Comparison of ENCODE assay signal across 14 mouse cellular contexts in the genomic region with DNA sequence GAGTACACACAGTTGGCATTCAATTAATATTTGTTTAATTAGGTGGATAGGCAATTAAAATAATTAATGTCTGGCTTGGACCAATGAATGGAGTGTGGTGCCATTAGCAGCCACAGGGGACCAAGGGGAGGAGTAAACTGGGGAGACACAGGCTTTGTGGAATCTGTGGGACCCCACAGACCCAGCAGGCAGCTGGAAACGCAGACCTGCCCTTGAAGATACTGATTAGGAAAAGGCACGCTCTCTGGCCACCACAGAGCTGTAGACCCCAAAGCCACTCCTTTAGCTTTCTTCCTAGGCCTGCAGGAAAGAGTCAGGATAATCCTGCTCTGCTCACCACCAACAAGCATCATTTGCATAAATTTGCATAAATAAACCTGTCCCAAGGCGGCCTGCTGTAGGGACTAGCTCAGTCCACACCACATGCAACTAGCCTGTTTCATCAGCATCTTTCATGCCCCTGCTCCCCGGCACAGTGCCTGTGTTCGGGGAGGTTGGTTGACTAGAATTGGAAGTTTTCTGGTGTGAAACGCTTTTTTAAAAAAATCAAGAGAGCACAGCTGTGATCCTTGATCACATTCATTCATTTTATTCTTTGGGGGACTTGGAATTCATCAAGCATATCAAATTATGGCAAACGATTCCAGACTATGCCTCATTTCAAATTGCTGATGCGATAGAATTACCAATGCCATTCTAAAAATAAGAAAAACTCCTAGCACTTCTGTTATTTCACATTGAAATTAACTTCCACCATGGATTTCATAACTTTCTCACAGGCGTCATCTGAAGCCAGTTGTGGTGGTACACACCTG. TPM values are rescaled to one million over a fixed set of nuclear protein-coding genes. Genes with fewer than 3 reads are reported as not detected.
DNase-seq lines count a peak whose midpoint lies in the region; ATAC-seq and TF ChIP-seq lines count a peak whose summit lies in the region.
"Had no signal": no experiment of that assay in that cellular context is flagged by ENCODE, and none has a peak within 500 bp of the region (broad histone marks: within the 10 kb centered on the region; RNA-seq: fewer than 3 reads in every experiment).

No protein-coding gene starts in this region.

- TF ChIP-seq CTCF in hindbrain, postnatal 0 days (IDR thresholded peaks at IDR 0.05; ENCODE audit: low read depth) = no peak

- no peak overlapping the region for H3K9ac ChIP-seq in forebrain, embryonic 12.5 days
- no peak overlapping the region for H3K9ac ChIP-seq in hindbrain, postnatal 0 days (replicated peaks; ENCODE audit: low read length)
- H3K9ac ChIP-seq: liver, embryonic 13.5 days had no signal

- H3K4me1 ChIP-seq in forebrain, embryonic 12.5 days = peaks cover 64% of the 10 kb centered on the region
- H3K4me1 ChIP-seq in hindbrain, postnatal 0 days (ENCODE audit: insufficient read depth, low read length) = peaks cover 27% of the 10 kb centered on the region
- H3K4me1 ChIP-seq: liver, embryonic 13.5 days had no signal

- no peaks in the 10 kb centered on the region for H3K9me3 ChIP-seq in forebrain, embryonic 12.5 days
- no peaks in the 10 kb centered on the region for H3K9me3 ChIP-seq in hindbrain, postnatal 0 days (ENCODE audit: low read length)
- H3K9me3 ChIP-seq: liver, embryonic 13.5 days had no signal

- H3K27me3 ChIP-seq in forebrain, embryonic 12.5 days = no peaks in the 10 kb centered on the region
- H3K27me3 ChIP-seq in hindbrain, postnatal 0 days (ENCODE audit: insufficient read depth, low read length) = no peaks in the 10 kb centered on the region
- H3K27me3 ChIP-seq: liver, embryonic 13.5 days had no signal

- DNase-seq in layer of hippocampus, adult 9-11 months = peak; percentile 25
- no peak for DNase-seq in layer of hippocampus, adult 11-12 months (ENCODE audit: low spot score)
- peak; percentile 31 for DNase-seq in hindbrain, postnatal 0 days (ENCODE audit: low spot score)
- DNase-seq in retina, embryonic 14.5 days (ENCODE audit: low spot score) = peak; percentile 33
- no peak for DNase-seq in adrenal gland, postnatal 4 days (ENCODE audit: low spot score in 2 of 2)
- DNase-seq in heart, adult 9 months (ENCODE audit: low spot score in 2 of 2) = no peak
- no peak for DNase-seq in B cell, adult 2 months
- DNase-seq: adrenal gland, postnatal 10 days; cerebellum, adult 2 months; liver, embryonic 13.5 days had no signal

- peaks cover 9% of the 10 kb centered on the region for H3K36me3 ChIP-seq in forebrain, embryonic 12.5 days (replicated peaks)
- no peaks in the 10 kb centered on the region for H3K36me3 ChIP-seq in hindbrain, postnatal 0 days (ENCODE audit: insufficient read depth, low read length)
- H3K36me3 ChIP-seq: liver, embryonic 13.5 days had no signal

- H3K4me3 ChIP-seq in forebrain, embryonic 12.5 days (replicated peaks) = no peak overlapping the region
- no peak overlapping the region for H3K4me3 ChIP-seq in hindbrain, postnatal 0 days (ENCODE audit: low read length)
- H3K4me3 ChIP-seq: liver, embryonic 13.5 days had no signal

- H3K4me2 ChIP-seq in forebrain, embryonic 12.5 days = peak overlapping the region; percentile 8; the same call in 1 of the 2 replicates
- H3K4me2 ChIP-seq in hindbrain, postnatal 0 days (ENCODE audit: low read depth, low read length) = no peak overlapping the region
- H3K4me2 ChIP-seq: liver, embryonic 13.5 days had no signal

- 34% methylated on average over 9 of the region's 9 CpGs for WGBS in forebrain, embryonic 12.5 days
- WGBS in hindbrain, postnatal 0 days = 24% methylated on average over 9 of the region's 9 CpGs

- ATAC-seq in forebrain, embryonic 12.5 days (ENCODE audit: low FRiP score) = peak; percentile 84
- ATAC-seq in hindbrain, postnatal 0 days = peak; percentile 60

- H3K27ac ChIP-seq in forebrain, embryonic 12.5 days = peak overlapping the region; percentile 74
- no peak overlapping the region for H3K27ac ChIP-seq in hindbrain, postnatal 0 days
- H3K27ac ChIP-seq: kidney, postnatal 0 days; liver, embryonic 13.5 days had no signal

RNA-seq across cellular contexts. Expression of a gene that starts 8.1 kb away (rescaled TPM):
- polyA plus RNA-seq in forebrain, embryonic 12.5 days (2016; fragmentation: Nextera tagmentation; extraction: Ambion mirVana) = 65.9 and 69.2 TPM in 2 replicates
- total RNA-seq in hindbrain, postnatal 0 days (2014; rRNA removed) = 126 and 128 TPM in 2 replicates
- polyA plus RNA-seq in hindbrain, postnatal 0 days (2015; fragmentation: Nextera tagmentation; extraction: Ambion mirVana) = 39.8 and 44.6 TPM in 2 replicates
- 10 to 100 TPM; 57.8 to 62.5 TPM for total RNA-seq in adrenal gland, postnatal 4 days (2021)
- total RNA-seq: granulocyte monocyte progenitor cell, adult 5-6 weeks; megakaryocyte progenitor cell, adult 5-6 weeks had no signal

Comparison
In these comparisons a context has a peak if more than half of its experiments do, and no peak if none do; other contexts are left out.
1. DNase-seq: peak in layer of hippocampus, adult 9-11 months (single experiment), hindbrain, postnatal 0 days (single experiment) and retina, embryonic 14.5 days (single experiment); none in layer of hippocampus, adult 11-12 months (single experiment), adrenal gland, postnatal 4 days (0 of 2), heart, adult 9 months (0 of 2) and B cell, adult 2 months (0 of 2).